Mouse (Mus musculus): ENCODE results near the gene Iqce.
A peak's percentile ranks its signal among the peaks of the same experiment; 100 is the strongest.

GRCm38 (mm10) chr5:140749062-140749875, 47.1 kb upstream of the Iqce start:
- TF ChIP-seq POLR2A (IDR thresholded peaks at IDR 0.05; ENCODE audit: low read depth, low read length), result peak; percentile 42; the same call in 1 of the 2 replicates
- TF ChIP-seq MYC (IDR thresholded peaks at IDR 0.05; ENCODE audit: low read depth, low read length), result peak; percentile 74; the same call in 1 of the 2 replicates
- peak; percentile 64 for TF ChIP-seq EP300 (IDR thresholded peaks at IDR 0.05; ENCODE audit: low read length)
- TF ChIP-seq CTCF (conservative IDR thresholded peaks at IDR 0.05 in 1 of 2, IDR thresholded peaks at IDR 0.05 in 1 of 2; ENCODE audit: low read depth in 2 of 2, low read length in 2 of 2), result peak; percentile 84 to 91
- TF ChIP-seq ZMIZ1 (IDR thresholded peaks at IDR 0.05; ENCODE audit: low read depth, low read length), result 0 out of 2 replicates have a peak, but pooled peaks have one; percentile 38
